Mouse (Mus musculus): ENCODE results near the gene Lhx5. TPM values are rescaled to one million over a fixed set of nuclear protein-coding genes. Genes with fewer than 3 reads are reported as not detected.
A peak's percentile ranks its signal among the peaks of the same experiment; 100 is the strongest.

The Lhx5 gene
- polyA plus RNA-seq, 1 experiment = not detected

- DNase-seq (ENCODE audit: low read depth in 1 of 2, low spot score in 2 of 2) = peak; percentile 26 to 73
- Histone ChIP-seq H3K27ac (ENCODE audit: insufficient read depth, low read length) (no peak overlapping the region), H3K27me3 (ENCODE audit: control insufficient read depth, insufficient read depth, low read length) (peaks cover 26% of the 10 kb centered on the region), H3K4me3 (ENCODE audit: extremely low read depth, insufficient read depth, insufficient read length) (no peak overlapping the region; the same call in 1 of the 2 replicates), H3K36me3 (ENCODE audit: control insufficient read depth, insufficient read depth, low read length) (no peaks in the 10 kb centered on the region), H3K4me1 (ENCODE audit: control insufficient read depth, insufficient read depth, insufficient read length) (0 out of 2 replicates have a peak, but pooled peaks cover 3% of the 10 kb centered on the region)
- no peak for TF ChIP-seq POLR2A (IDR thresholded peaks at IDR 0.05; ENCODE audit: low read depth, low read length)
- TF ChIP-seq CTCF (IDR thresholded peaks at IDR 0.05; ENCODE audit: extremely low read depth, insufficient read depth, insufficient read length, insufficient replicate concordance) = peak; percentile 91
- WGBS = 7% methylated on average over 14 of the region's 14 CpGs
Measured at GRCm38 (mm10) chr5:120440733-120441132, 9.2 kb downstream of the Lhx5 start.

GRCm38 (mm10) chr5:120447305-120447704 is 15.8 kb downstream of the Lhx5 start:
- H3K27me3 ChIP-seq (ENCODE audit: control insufficient read depth, insufficient read depth, low read length) = no peaks in the 10 kb centered on the region
- H3K4me3 ChIP-seq (ENCODE audit: extremely low read depth, insufficient read depth, insufficient read length) = no peak overlapping the region
- H3K36me3 ChIP-seq (ENCODE audit: control insufficient read depth, insufficient read depth, low read length) = no peaks in the 10 kb centered on the region
- WGBS = 40% methylated on average over 13 of the region's 13 CpGs
- no peak for DNase-seq (ENCODE audit: low read depth in 1 of 2, low spot score in 2 of 2)
- H3K4me1 ChIP-seq (ENCODE audit: control insufficient read depth, insufficient read depth, insufficient read length) = no peaks in the 10 kb centered on the region
- no peak for TF ChIP-seq CTCF (IDR thresholded peaks at IDR 0.05; ENCODE audit: extremely low read depth, insufficient read depth, insufficient read length, insufficient replicate concordance)
- TF ChIP-seq POLR2A (IDR thresholded peaks at IDR 0.05; ENCODE audit: low read depth, low read length) = no peak
- H3K27ac ChIP-seq (ENCODE audit: insufficient read depth, low read length) = no peak overlapping the region

- TF ChIP-seq CTCF (IDR thresholded peaks at IDR 0.05; ENCODE audit: extremely low read depth, insufficient read depth, insufficient read length, insufficient replicate concordance) = no peak
- TF ChIP-seq POLR2A (IDR thresholded peaks at IDR 0.05; ENCODE audit: low read depth, low read length) = no peak
- no peak overlapping the region for H3K27ac ChIP-seq (ENCODE audit: insufficient read depth, low read length)
- no peak for DNase-seq (ENCODE audit: low read depth in 1 of 2, low spot score in 2 of 2)
- no peaks in the 10 kb centered on the region for H3K36me3 ChIP-seq (ENCODE audit: control insufficient read depth, insufficient read depth, low read length)
- H3K4me3 ChIP-seq (ENCODE audit: extremely low read depth, insufficient read depth, insufficient read length) = no peak overlapping the region
- no peaks in the 10 kb centered on the region for H3K4me1 ChIP-seq (ENCODE audit: control insufficient read depth, insufficient read depth, insufficient read length)
- WGBS = 50% methylated on average over 14 of the region's 14 CpGs
- no peaks in the 10 kb centered on the region for H3K27me3 ChIP-seq (ENCODE audit: control insufficient read depth, insufficient read depth, low read length)
Measured at GRCm38 (mm10) chr5:120454756-120455337, 23.3 kb downstream of the Lhx5 start.

GRCm38 (mm10) chr5:120456253-120456652 is 24.8 kb downstream of the Lhx5 start:
- no peak for TF ChIP-seq POLR2A (IDR thresholded peaks at IDR 0.05; ENCODE audit: low read depth, low read length)
- TF ChIP-seq CTCF (IDR thresholded peaks at IDR 0.05; ENCODE audit: extremely low read depth, insufficient read depth, insufficient read length, insufficient replicate concordance) = no peak
- DNase-seq (ENCODE audit: low read depth in 1 of 2, low spot score in 2 of 2) = no peak
- Histone ChIP-seq H3K27ac (ENCODE audit: insufficient read depth, low read length) (no peak overlapping the region), H3K27me3 (ENCODE audit: control insufficient read depth, insufficient read depth, low read length) (no peaks in the 10 kb centered on the region), H3K36me3 (ENCODE audit: control insufficient read depth, insufficient read depth, low read length) (no peaks in the 10 kb centered on the region), H3K4me1 (ENCODE audit: control insufficient read depth, insufficient read depth, insufficient read length) (no peaks in the 10 kb centered on the region), H3K4me3 (ENCODE audit: extremely low read depth, insufficient read depth, insufficient read length) (no peak overlapping the region)
- 17% methylated on average over 1 of the region's 1 CpGs for WGBS

GRCm38 (mm10) chr5:120456841-120457554 is 25.5 kb downstream of the Lhx5 start:
- Histone ChIP-seq H3K27ac (ENCODE audit: insufficient read depth, low read length) (no peak overlapping the region), H3K4me1 (ENCODE audit: control insufficient read depth, insufficient read depth, insufficient read length) (no peaks in the 10 kb centered on the region), H3K4me3 (ENCODE audit: extremely low read depth, insufficient read depth, insufficient read length) (no peak overlapping the region), H3K36me3 (ENCODE audit: control insufficient read depth, insufficient read depth, low read length) (no peaks in the 10 kb centered on the region), H3K27me3 (ENCODE audit: control insufficient read depth, insufficient read depth, low read length) (no peaks in the 10 kb centered on the region)
- DNase-seq (ENCODE audit: low read depth in 1 of 2, low spot score in 2 of 2) = no peak
- TF ChIP-seq CTCF (IDR thresholded peaks at IDR 0.05; ENCODE audit: extremely low read depth, insufficient read depth, insufficient read length, insufficient replicate concordance) (no peak), POLR2A (IDR thresholded peaks at IDR 0.05; ENCODE audit: low read depth, low read length) (no peak)
- WGBS = 58% methylated on average over 7 of the region's 7 CpGs

GRCm38 (mm10) chr5:120457628-120458027 is 26.1 kb downstream of the Lhx5 start:
- peak in 1 of 2 experiments; percentile 20 for DNase-seq (ENCODE audit: low read depth in 1 of 2, low spot score in 2 of 2)

GRCm38 (mm10) chr5:120459133-120459532 is 27.6 kb downstream of the Lhx5 start:
- Histone ChIP-seq H3K27me3 (ENCODE audit: control insufficient read depth, insufficient read depth, low read length) (no peaks in the 10 kb centered on the region), H3K4me1 (ENCODE audit: control insufficient read depth, insufficient read depth, insufficient read length) (no peaks in the 10 kb centered on the region), H3K27ac (ENCODE audit: insufficient read depth, low read length) (no peak overlapping the region), H3K4me3 (ENCODE audit: extremely low read depth, insufficient read depth, insufficient read length) (no peak overlapping the region), H3K36me3 (ENCODE audit: control insufficient read depth, insufficient read depth, low read length) (no peaks in the 10 kb centered on the region)
- DNase-seq (ENCODE audit: low read depth in 1 of 2, low spot score in 2 of 2) = no peak
- 80% methylated on average over 10 of the region's 10 CpGs for WGBS
- TF ChIP-seq CTCF (IDR thresholded peaks at IDR 0.05; ENCODE audit: extremely low read depth, insufficient read depth, insufficient read length, insufficient replicate concordance) (no peak), POLR2A (IDR thresholded peaks at IDR 0.05; ENCODE audit: low read depth, low read length) (no peak)

More at GRCm38 (mm10) chr5:120457628-120458027, 26.1 kb downstream of the Lhx5 start:
- no peaks in the 10 kb centered on the region for H3K4me1 ChIP-seq (ENCODE audit: control insufficient read depth, insufficient read depth, insufficient read length)
- H3K27ac ChIP-seq (ENCODE audit: insufficient read depth, low read length) = no peak overlapping the region
- 15% methylated on average over 9 of the region's 9 CpGs for WGBS
- H3K36me3 ChIP-seq (ENCODE audit: control insufficient read depth, insufficient read depth, low read length) = no peaks in the 10 kb centered on the region
- TF ChIP-seq POLR2A (IDR thresholded peaks at IDR 0.05; ENCODE audit: low read depth, low read length) (no peak), CTCF (IDR thresholded peaks at IDR 0.05; ENCODE audit: extremely low read depth, insufficient read depth, insufficient read length, insufficient replicate concordance) (peak; percentile 36; the same call in 1 of the 2 replicates)
- no peak overlapping the region for H3K4me3 ChIP-seq (ENCODE audit: extremely low read depth, insufficient read depth, insufficient read length)
- H3K27me3 ChIP-seq (ENCODE audit: control insufficient read depth, insufficient read depth, low read length) = no peaks in the 10 kb centered on the region

All from spleen, adult 2 months (tissue).